Mouse (Mus musculus) skeletal muscle tissue, adult 2 months (tissue): ENCODE data around the gene Vps16.

ENCODE experiments used
- DNase-seq: peaks from one replicate; pipeline ENCODE4 v3.0.0-alpha.2; 2012; ENCODE audit warnings: low read depth, low spot score

Vps16 gene

GRCm38 (mm10) chr2:130457871-130458270, 33.7 kb downstream of the Vps16 start:
- DNase-seq, result no peak

GRCm38 (mm10) chr2:130459576-130459975, 35.4 kb downstream of the Vps16 start:
- no peak for DNase-seq

- DNase-seq, result no peak
Observed at GRCm38 (mm10) chr2:130461287-130462071, 37.3 kb downstream of the Vps16 start.

GRCm38 (mm10) chr2:130466438-130466837, 42.3 kb downstream of the Vps16 start:
- DNase-seq, result no peak

- no peak for DNase-seq
Observed at GRCm38 (mm10) chr2:130469366-130469765, 45.2 kb downstream of the Vps16 start.

GRCm38 (mm10) chr2:130469935-130470334, 45.8 kb downstream of the Vps16 start:
- no peak for DNase-seq

- DNase-seq, result no peak
Observed at GRCm38 (mm10) chr2:130472908-130473510, 48.9 kb downstream of the Vps16 start.

GRCm38 (mm10) chr2:130475764-130476163, 51.6 kb downstream of the Vps16 start:
- no peak for DNase-seq

GRCm38 (mm10) chr2:130476666-130477297, 52.6 kb downstream of the Vps16 start:
- no peak for DNase-seq

GRCm38 (mm10) chr2:130482177-130482576, 58.0 kb downstream of the Vps16 start:
- DNase-seq, result no peak

GRCm38 (mm10) chr2:130482700-130483099, 58.6 kb downstream of the Vps16 start:
- DNase-seq, result no peak

- DNase-seq, result no peak
Observed at GRCm38 (mm10) chr2:130484206-130484605, 60.1 kb downstream of the Vps16 start.

GRCm38 (mm10) chr2:130488002-130488401, 63.9 kb downstream of the Vps16 start:
- DNase-seq, result no peak

GRCm38 (mm10) chr2:130488600-130488999, 64.5 kb downstream of the Vps16 start:
- peak; percentile 37 for DNase-seq

GRCm38 (mm10) chr2:130491162-130491561, 67.0 kb downstream of the Vps16 start:
- no peak for DNase-seq

- peak; percentile 21 for DNase-seq
Observed at GRCm38 (mm10) chr2:130491587-130491986, 67.4 kb downstream of the Vps16 start.
